Mouse (Mus musculus) heart, embryonic 12.5 days (tissue): Measurements from ENCODE around the gene Btd. TPM values are rescaled to one million over a fixed set of nuclear protein-coding genes. Genes with fewer than 3 reads are reported as not detected.
"Not testable (repeated sequence)": the region's sequence is repeated elsewhere in the genome, so short reads cannot be mapped to it uniquely, and the experiment has no call there.

Experiments used
- ATAC-seq: fragments of 200-750 bp; cut with Nextera tagmentation; 2 replicates; pipeline ENCODE4 v1.8.0; 2017; ENCODE audit warnings: moderate TSS enrichment, moderate library complexity; ENCODE audit not compliant: insufficient number of reproducible peaks, low FRiP score
- H3K27ac ChIP-seq: fragments of 300-500 bp; sonication (generic); 2 replicates; pipeline ENCODE4 v1.5.1; 2016; ENCODE audit warnings: mild to moderate bottlenecking, moderate library complexity; ENCODE audit not compliant: poor library complexity, severe bottlenecking
- H3K27me3 ChIP-seq: fragments of 300-500 bp; sonication (generic); replicated peaks from 2 replicates; pipeline ENCODE4 v1.6.1; 2016; ENCODE audit warnings: mild to moderate bottlenecking, moderate library complexity
- H3K36me3 ChIP-seq: fragments of 300-500 bp; sonication (generic); 2 replicates; pipeline ENCODE4 v1.6.1; 2016; ENCODE audit warnings: mild to moderate bottlenecking, moderate library complexity
- H3K4me1 ChIP-seq: fragments of 300-500 bp; sonication (generic); replicated peaks from 2 replicates; pipeline ENCODE4 v1.6.1; 2016; ENCODE audit warnings: mild to moderate bottlenecking
- H3K4me2 ChIP-seq: fragments of 300-500 bp; sonication (generic); 2 replicates; pipeline ENCODE4 v1.6.1; 2016; ENCODE audit warnings: mild to moderate bottlenecking, moderate library complexity
- H3K4me3 ChIP-seq: fragments of 300-500 bp; sonication (generic); 2 replicates; pipeline ENCODE4 v1.5.1; 2016; ENCODE audit warnings: mild to moderate bottlenecking
- H3K9ac ChIP-seq: fragments of 300-500 bp; sonication (generic); 2 replicates; pipeline ENCODE4 v1.6.1; 2016; ENCODE audit warnings: mild to moderate bottlenecking, moderate library complexity
- H3K9me3 ChIP-seq: fragments of 300-500 bp; sonication (generic); replicated peaks from 2 replicates; pipeline ENCODE4 v1.6.1; 2016; ENCODE audit warnings: mild to moderate bottlenecking, moderate library complexity
- WGBS: fragments of 180-500 bp; shearing (Covaris S2); methylation state at CpG from one replicate; pipeline ENCODE4 v1.1.7; 2016; 5-methylcytosine and 5-hydroxymethylcytosine counted together
- polyA plus RNA-seq: library from polyadenylated mRNA; unstranded; fragments of >200 nt; fragmentation: Nextera tagmentation; extraction: Ambion mirVana; gene quantifications from 2 replicates; pipeline ENCODE4 v1.2.1, GENCODE M21; 2016

Gene Btd
- 23.1 and 27.8 TPM in 2 replicates for polyA plus RNA-seq

DNA sequence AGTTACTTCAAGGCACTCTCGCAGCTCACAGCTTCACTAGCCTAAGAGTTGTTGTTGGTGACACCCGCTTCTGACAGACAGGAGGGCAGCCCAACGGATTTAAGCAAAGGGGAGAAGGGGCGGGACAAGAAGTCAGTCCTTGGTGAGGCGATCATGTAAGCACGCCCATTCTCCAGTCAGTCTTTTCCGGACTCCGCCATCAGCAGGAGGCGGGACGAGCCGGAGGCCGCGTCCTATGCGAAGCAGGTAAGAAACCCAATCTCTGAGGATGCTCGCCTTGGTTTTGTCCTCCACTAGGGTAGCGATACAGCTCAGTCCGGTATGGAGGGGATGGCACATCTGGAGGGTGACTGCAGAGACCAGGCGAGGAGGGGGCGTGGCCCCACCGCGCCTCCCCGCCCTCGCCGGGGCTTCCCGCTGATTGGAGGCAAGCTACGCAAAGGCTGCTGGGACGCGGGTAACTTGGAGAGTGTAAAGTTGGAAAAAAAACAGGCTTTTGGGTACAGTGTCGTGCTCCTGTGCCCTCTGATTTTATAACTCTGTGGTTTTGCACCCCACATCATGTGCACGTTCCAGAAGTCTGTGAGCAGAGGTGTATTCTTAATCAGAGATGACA is at the start of gene Btd, which contains the start of gene Hacl1:
Gene Btd (plus strand): TSS at position 139 of the 616 bp plus-strand sequence.
Gene Hacl1 (minus strand): TSS at position 397 of the 616 bp plus-strand sequence.
- no peaks in the 10 kb centered on the region for H3K9me3 ChIP-seq
- peak within 1 kb of the TSS; percentile 84 for H3K9ac ChIP-seq
- peak within 1 kb of the TSS; percentile 61 for H3K4me3 ChIP-seq
- no peaks in the 10 kb centered on the region for H3K36me3 ChIP-seq
- under 1% methylated on average over 30 of the region's 30 CpGs for WGBS
- peak within 1 kb of the TSS; percentile 94 for H3K4me2 ChIP-seq
- no peaks in the 10 kb centered on the region for H3K27me3 ChIP-seq
- peak; percentile 98 for ATAC-seq
- H3K27ac ChIP-seq, result peak within 1 kb of the TSS; percentile 65
- H3K4me1 ChIP-seq, result peaks cover 11% of the 10 kb centered on the region

DNA sequence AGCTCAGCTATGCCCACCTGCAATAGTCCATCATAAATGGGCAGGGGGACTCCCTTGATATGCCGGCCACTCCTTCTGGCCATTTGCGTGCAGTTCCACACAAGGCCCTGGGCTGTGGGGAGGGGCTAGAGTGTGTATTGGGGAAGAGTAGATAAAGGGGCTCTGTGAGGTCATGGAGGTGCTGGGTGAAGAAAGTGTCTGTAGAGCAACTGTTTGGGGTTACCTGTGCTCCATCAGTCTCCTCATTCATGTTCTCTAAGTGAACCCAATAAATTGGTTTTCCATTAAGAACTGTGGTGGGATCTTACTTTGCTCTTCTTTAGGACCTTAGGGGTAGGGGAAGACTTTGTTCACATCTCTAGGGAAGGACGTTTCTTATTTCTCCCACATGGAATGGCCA is 49.6 kb upstream of the Btd start, which contains the start of gene Colq:
Gene Colq (minus strand): TSS at position 101 of the 400 bp plus-strand sequence.
- Histone ChIP-seq H3K36me3 (no peaks in the 10 kb centered on the region), H3K4me2 (no peak within 1 kb of the TSS), H3K27ac (no peak within 1 kb of the TSS), H3K9ac (no peak within 1 kb of the TSS), H3K9me3 (0 out of 2 replicates have a peak, but pooled peaks cover 3% of the 10 kb centered on the region), H3K27me3 (no peaks in the 10 kb centered on the region), H3K4me1 (no peaks in the 10 kb centered on the region), H3K4me3 (no peak within 1 kb of the TSS)
- no peak for ATAC-seq
- WGBS, result 81% methylated on average over 3 of the region's 3 CpGs

- 79% methylated on average over 2 of the region's 2 CpGs for WGBS
- H3K9ac ChIP-seq, result no peak overlapping the region
- H3K4me3 ChIP-seq, result no peak overlapping the region
- no peak overlapping the region for H3K27ac ChIP-seq
- H3K27me3 ChIP-seq, result no peaks in the 10 kb centered on the region
- H3K4me2 ChIP-seq, result no peak overlapping the region
- H3K9me3 ChIP-seq, result 0 out of 2 replicates have a peak, but pooled peaks cover 3% of the 10 kb centered on the region
- no peaks in the 10 kb centered on the region for H3K36me3 ChIP-seq
- no peak for ATAC-seq
- H3K4me1 ChIP-seq, result no peaks in the 10 kb centered on the region
Measured at GRCm38 (mm10) chr14:31593036-31593435, 47.8 kb upstream of the Btd start.

DNA sequence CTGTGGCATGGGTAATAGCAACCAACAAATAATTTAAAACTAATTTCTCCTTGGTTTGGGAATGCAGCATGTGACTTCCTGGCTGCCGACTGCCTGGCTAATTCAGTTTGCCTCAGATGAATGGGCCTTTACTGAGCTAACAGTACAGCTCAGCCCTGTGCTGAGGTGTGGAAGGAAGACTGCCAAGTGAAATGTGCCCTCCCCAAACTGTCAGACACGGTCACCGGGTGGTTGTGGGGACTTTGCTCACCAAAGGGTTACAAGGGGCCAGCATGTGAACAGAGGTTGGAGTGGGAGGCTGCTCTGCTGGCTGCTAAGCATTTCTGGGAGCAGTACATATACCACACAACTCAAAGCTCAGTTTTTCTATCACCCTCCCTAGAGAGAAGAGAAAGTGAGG is 46.1 kb upstream of the Btd start:
- H3K9me3 ChIP-seq, result 0 out of 2 replicates have a peak, but pooled peaks cover 3% of the 10 kb centered on the region
- 73% methylated on average over 3 of the region's 3 CpGs for WGBS
- no peaks in the 10 kb centered on the region for H3K4me1 ChIP-seq
- H3K27me3 ChIP-seq, result no peaks in the 10 kb centered on the region
- no peak for ATAC-seq
- H3K27ac ChIP-seq, result no peak overlapping the region
- H3K4me3 ChIP-seq, result no peak overlapping the region
- H3K36me3 ChIP-seq, result no peaks in the 10 kb centered on the region
- no peak overlapping the region for H3K9ac ChIP-seq
- no peak overlapping the region for H3K4me2 ChIP-seq

DNA sequence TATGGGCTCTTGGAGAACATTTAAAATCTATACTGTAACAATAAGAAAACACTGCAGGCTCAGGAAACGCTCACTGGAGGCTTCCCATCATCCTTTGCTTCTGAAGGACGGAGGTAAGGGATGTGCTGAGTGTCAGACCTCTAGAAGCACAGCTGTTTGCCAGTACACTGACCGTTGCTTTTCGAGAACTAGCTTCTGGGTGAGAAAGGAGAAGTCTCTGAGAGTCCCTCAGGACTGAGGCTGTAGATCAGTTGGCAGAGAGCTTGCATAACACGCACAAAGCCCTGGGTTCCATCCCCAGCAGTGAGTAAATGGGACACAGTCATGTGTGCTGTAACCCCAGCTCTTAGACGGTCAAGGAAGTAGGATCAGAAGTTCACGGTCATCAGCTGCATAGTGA is 44.4 kb upstream of the Btd start:
- no peak overlapping the region for H3K4me2 ChIP-seq
- H3K27me3 ChIP-seq, result no peaks in the 10 kb centered on the region
- H3K9me3 ChIP-seq, result 0 out of 2 replicates have a peak, but pooled peaks cover 3% of the 10 kb centered on the region
- ATAC-seq, result no peak
- H3K36me3 ChIP-seq, result no peaks in the 10 kb centered on the region
- H3K4me3 ChIP-seq, result no peak overlapping the region
- WGBS, result 78% methylated on average over 7 of the region's 7 CpGs
- H3K4me1 ChIP-seq, result no peaks in the 10 kb centered on the region
- H3K27ac ChIP-seq, result no peak overlapping the region
- H3K9ac ChIP-seq, result no peak overlapping the region

GRCm38 (mm10) chr14:31597446-31597845 is 43.4 kb upstream of the Btd start:
- no peak for ATAC-seq
- WGBS, result 88% methylated on average over 4 of the region's 4 CpGs
- H3K36me3 ChIP-seq, result no peaks in the 10 kb centered on the region

GRCm38 (mm10) chr14:31601908-31602615 is 38.8 kb upstream of the Btd start:
- Histone ChIP-seq H3K27ac (no peak overlapping the region), H3K4me3 (no peak overlapping the region), H3K9ac (no peak overlapping the region), H3K36me3 (no peaks in the 10 kb centered on the region), H3K27me3 (no peaks in the 10 kb centered on the region), H3K4me2 (no peak overlapping the region), H3K4me1 (no peaks in the 10 kb centered on the region), H3K9me3 (no peaks in the 10 kb centered on the region)
- ATAC-seq, result no peak
- WGBS, result 90% methylated on average over 14 of the region's 14 CpGs

More at GRCm38 (mm10) chr14:31597446-31597845, 43.4 kb upstream of the Btd start:
- Histone ChIP-seq H3K9ac (no peak overlapping the region), H3K4me1 (no peaks in the 10 kb centered on the region), H3K4me2 (no peak overlapping the region), H3K27ac (no peak overlapping the region), H3K27me3 (no peaks in the 10 kb centered on the region), H3K4me3 (no peak overlapping the region), H3K9me3 (0 out of 2 replicates have a peak, but pooled peaks cover 3% of the 10 kb centered on the region)

DNA sequence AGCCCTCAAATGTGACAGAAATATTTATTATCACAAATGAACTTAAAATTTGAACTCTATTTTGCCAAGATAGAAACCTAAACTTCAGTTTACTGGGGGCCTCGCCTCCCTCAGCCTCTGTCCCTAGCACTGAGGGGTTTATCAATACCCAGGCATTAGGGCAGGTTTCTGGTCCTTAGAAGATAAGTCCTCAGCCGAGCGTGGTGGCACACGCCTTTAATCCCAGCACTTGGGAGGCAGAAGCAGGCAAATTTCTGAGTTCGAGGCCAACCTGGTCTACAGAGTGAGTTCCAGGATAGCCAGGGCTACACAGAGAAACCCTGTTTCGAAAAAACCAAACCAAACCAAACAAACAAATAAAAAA is 38.2 kb upstream of the Btd start:
- not testable (repeated sequence) for H3K4me2 ChIP-seq, H3K4me3 ChIP-seq, H3K27me3 ChIP-seq, H3K9me3 ChIP-seq, H3K9ac ChIP-seq, ATAC-seq, H3K36me3 ChIP-seq, H3K27ac ChIP-seq, H3K4me1 ChIP-seq
- WGBS, result 64% methylated on average over 6 of the region's 6 CpGs

- Histone ChIP-seq H3K36me3 (no peaks in the 10 kb centered on the region), H3K4me1 (no peaks in the 10 kb centered on the region), H3K4me2 (no peak overlapping the region), H3K4me3 (no peak overlapping the region), H3K9ac (no peak overlapping the region), H3K27ac (no peak overlapping the region), H3K27me3 (no peaks in the 10 kb centered on the region), H3K9me3 (no peaks in the 10 kb centered on the region)
- no peak for ATAC-seq
- WGBS, result 57% methylated on average over 5 of the region's 5 CpGs
Measured at GRCm38 (mm10) chr14:31604916-31605315, 35.9 kb upstream of the Btd start.

GRCm38 (mm10) chr14:31605514-31605913 is 35.3 kb upstream of the Btd start:
- 45% methylated on average over 6 of the region's 6 CpGs for WGBS
- ATAC-seq, result no peak
- no peaks in the 10 kb centered on the region for H3K4me1 ChIP-seq
- no peaks in the 10 kb centered on the region for H3K27me3 ChIP-seq
- no peaks in the 10 kb centered on the region for H3K9me3 ChIP-seq
- no peak overlapping the region for H3K27ac ChIP-seq
- no peak overlapping the region for H3K4me2 ChIP-seq
- no peak overlapping the region for H3K4me3 ChIP-seq
- H3K9ac ChIP-seq, result no peak overlapping the region
- no peaks in the 10 kb centered on the region for H3K36me3 ChIP-seq

DNA sequence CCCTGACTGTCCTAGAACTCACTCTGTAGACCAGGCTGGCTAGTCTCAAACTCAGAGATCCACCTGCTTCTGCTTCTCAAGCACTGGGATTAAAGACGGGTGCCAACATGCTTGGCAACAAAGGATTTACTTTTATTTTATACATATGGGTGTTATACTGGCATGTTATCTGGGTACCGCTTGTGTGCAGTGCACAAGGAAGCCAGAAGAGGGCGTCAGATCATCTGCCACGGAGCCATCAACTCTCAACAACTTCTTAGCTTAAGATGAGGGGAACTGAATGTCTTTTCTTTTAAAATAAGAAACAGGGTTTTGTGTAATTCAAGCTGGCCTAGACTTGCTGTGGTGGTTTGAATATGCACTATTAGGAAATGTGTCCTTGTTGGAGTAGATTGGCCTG is 28.8 kb upstream of the Btd start:
- Histone ChIP-seq H3K9ac (no peak overlapping the region), H3K4me1 (no peaks in the 10 kb centered on the region), H3K4me3 (no peak overlapping the region), H3K27ac (no peak overlapping the region), H3K27me3 (no peaks in the 10 kb centered on the region), H3K9me3 (no peaks in the 10 kb centered on the region), H3K4me2 (no peak overlapping the region), H3K36me3 (peaks cover 5% of the 10 kb centered on the region; the same call in 1 of the 2 replicates)
- ATAC-seq, result no peak
- 56% methylated on average over 4 of the region's 4 CpGs for WGBS
